Mouse (Mus musculus): ENCODE measurements at regions not wholly inside any gene's neighbourhood (a gene's known extent, or its start where the extent isn't known, plus 50 kb on each side); places are given as distances from the start of the nearest gene placed in this dataset.
A peak's percentile ranks its signal among the peaks of the same experiment; 100 is the strongest.

- H3K4me1 ChIP-seq (ENCODE audit: insufficient read depth) = no peaks in the 10 kb centered on the region
- no peak overlapping the region for H3K27ac ChIP-seq (ENCODE audit: low read depth)
- H3K36me3 ChIP-seq (ENCODE audit: insufficient read depth) = no peaks in the 10 kb centered on the region
- no peak overlapping the region for H3K9ac ChIP-seq
- 70% methylated on average over 3 of the region's 3 CpGs for WGBS
- no peaks in the 10 kb centered on the region for H3K27me3 ChIP-seq (ENCODE audit: insufficient read depth, low read length)
- H3K4me2 ChIP-seq = no peak overlapping the region
- no peak overlapping the region for H3K4me3 ChIP-seq (ENCODE audit: low read depth, low read length)
- ATAC-seq (ENCODE audit: insufficient read depth) = no peak
- TF ChIP-seq CTCF (IDR thresholded peaks at IDR 0.05; ENCODE audit: low read depth) = no peak
- H3K9me3 ChIP-seq (ENCODE audit: low read depth, low read length) = no peaks in the 10 kb centered on the region
- DNase-seq = no peak
These were observed 235.3 kb downstream of the 1190002N15Rik start for GRCm38 (mm10) chr9:94302575-94302974.

DNA sequence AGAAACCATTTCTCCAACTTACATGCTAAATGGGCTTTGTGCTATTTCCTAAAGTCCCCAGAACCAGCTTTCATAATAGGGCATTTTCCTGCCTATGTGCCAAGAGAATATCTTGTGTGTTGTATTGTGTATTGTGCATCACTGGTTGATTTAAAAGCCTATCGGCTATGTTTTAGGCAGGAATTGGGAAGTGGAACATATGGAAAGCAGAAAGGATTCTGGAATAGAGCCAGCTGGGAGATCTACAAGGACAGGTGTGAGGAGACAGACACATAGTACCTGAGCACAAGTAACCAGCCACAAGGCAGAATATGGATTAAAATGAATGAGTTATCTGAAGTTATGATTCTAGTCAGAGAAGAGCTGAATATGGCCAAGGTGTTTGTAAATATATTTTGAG is 236.0 kb downstream of the 1190002N15Rik start:
- WGBS = 92% methylated on average over 1 of the region's 1 CpGs
- ATAC-seq (ENCODE audit: insufficient read depth) = no peak

DNA sequence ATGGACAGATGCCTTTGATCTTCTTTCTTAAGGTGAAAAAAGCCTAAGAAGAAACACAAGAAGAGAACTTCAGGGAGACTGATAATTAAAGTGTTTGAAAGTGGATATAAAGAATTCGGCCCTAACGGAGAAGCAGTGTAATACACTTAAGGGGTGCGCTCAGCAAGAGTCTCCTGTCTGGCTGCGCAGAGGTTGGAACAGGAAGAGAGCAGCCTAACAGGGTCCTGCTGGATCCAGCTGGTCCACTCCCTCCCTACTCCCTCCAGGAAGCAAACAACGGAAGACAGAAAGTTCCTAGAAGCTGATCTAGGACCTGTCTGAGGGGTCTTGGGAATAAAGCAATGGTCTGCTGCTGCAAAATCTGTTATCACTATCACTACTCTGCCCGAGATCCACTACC is 242.4 kb downstream of the 1190002N15Rik start:
- H3K4me3 ChIP-seq (ENCODE audit: low read depth, low read length) = no peak overlapping the region
- no peak for ATAC-seq (ENCODE audit: insufficient read depth)
- no peaks in the 10 kb centered on the region for H3K9me3 ChIP-seq (ENCODE audit: low read depth, low read length)

More for the DNA sequence above, 236.0 kb downstream of the 1190002N15Rik start:
- H3K9me3 ChIP-seq (ENCODE audit: low read depth, low read length) = no peaks in the 10 kb centered on the region
- no peak for DNase-seq
- H3K4me2 ChIP-seq = no peak overlapping the region
- H3K9ac ChIP-seq = no peak overlapping the region
- no peaks in the 10 kb centered on the region for H3K4me1 ChIP-seq (ENCODE audit: insufficient read depth)
- H3K4me3 ChIP-seq (ENCODE audit: low read depth, low read length) = no peak overlapping the region
- no peak overlapping the region for H3K27ac ChIP-seq (ENCODE audit: low read depth)
- no peaks in the 10 kb centered on the region for H3K36me3 ChIP-seq (ENCODE audit: insufficient read depth)
- H3K27me3 ChIP-seq (ENCODE audit: insufficient read depth, low read length) = no peaks in the 10 kb centered on the region
- TF ChIP-seq CTCF (IDR thresholded peaks at IDR 0.05; ENCODE audit: low read depth) = no peak

DNA sequence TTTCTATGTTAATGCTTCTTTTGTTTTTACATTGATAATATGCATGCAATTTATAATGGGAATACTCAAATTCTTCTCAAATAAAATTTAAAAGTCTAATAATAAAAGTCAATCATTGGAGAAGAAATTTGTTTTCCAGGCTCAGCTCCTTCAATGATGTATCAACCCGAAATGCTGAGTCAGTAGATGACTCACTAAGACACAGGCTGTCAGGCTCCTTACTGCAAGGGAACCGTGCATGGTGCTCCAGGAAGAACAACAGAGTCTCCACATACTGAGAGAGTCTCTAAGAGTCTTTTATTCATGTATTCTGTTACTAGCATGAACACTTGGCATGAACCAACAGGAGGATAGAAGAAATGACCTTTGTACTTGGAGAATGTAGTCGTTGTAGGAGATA is 245.7 kb downstream of the 1190002N15Rik start:
- Histone ChIP-seq H3K9me3 (ENCODE audit: low read depth, low read length) (no peaks in the 10 kb centered on the region), H3K4me2 (no peak overlapping the region), H3K4me3 (ENCODE audit: low read depth, low read length) (no peak overlapping the region), H3K4me1 (ENCODE audit: insufficient read depth) (no peaks in the 10 kb centered on the region), H3K27ac (ENCODE audit: low read depth) (no peak overlapping the region), H3K27me3 (ENCODE audit: insufficient read depth, low read length) (no peaks in the 10 kb centered on the region), H3K9ac (no peak overlapping the region), H3K36me3 (ENCODE audit: insufficient read depth) (no peaks in the 10 kb centered on the region)
- TF ChIP-seq CTCF (IDR thresholded peaks at IDR 0.05; ENCODE audit: low read depth) = no peak
- ATAC-seq (ENCODE audit: insufficient read depth) (no peak), DNase-seq (no peak)
- 63% methylated on average over 3 of the region's 3 CpGs for WGBS

More for the DNA sequence above, 242.4 kb downstream of the 1190002N15Rik start:
- TF ChIP-seq CTCF (IDR thresholded peaks at IDR 0.05; ENCODE audit: low read depth) = no peak
- 19% methylated on average over 6 of the region's 6 CpGs for WGBS
- no peaks in the 10 kb centered on the region for H3K36me3 ChIP-seq (ENCODE audit: insufficient read depth)
- H3K4me1 ChIP-seq (ENCODE audit: insufficient read depth) = no peaks in the 10 kb centered on the region
- no peak overlapping the region for H3K27ac ChIP-seq (ENCODE audit: low read depth)
- DNase-seq = peak; percentile 23
- H3K9ac ChIP-seq = no peak overlapping the region
- no peaks in the 10 kb centered on the region for H3K27me3 ChIP-seq (ENCODE audit: insufficient read depth, low read length)
- H3K4me2 ChIP-seq = no peak overlapping the region

GRCm38 (mm10) chr9:94289546-94289945 is 248.3 kb downstream of the 1190002N15Rik start:
- H3K4me3 ChIP-seq (ENCODE audit: low read depth, low read length) = no peak overlapping the region
- TF ChIP-seq CTCF (IDR thresholded peaks at IDR 0.05; ENCODE audit: low read depth) = no peak
- no peak overlapping the region for H3K4me2 ChIP-seq
- ATAC-seq (ENCODE audit: insufficient read depth) (no peak), DNase-seq (no peak)
- no peaks in the 10 kb centered on the region for H3K36me3 ChIP-seq (ENCODE audit: insufficient read depth)
- no peak overlapping the region for H3K27ac ChIP-seq (ENCODE audit: low read depth)
- H3K27me3 ChIP-seq (ENCODE audit: insufficient read depth, low read length) = no peaks in the 10 kb centered on the region
- H3K4me1 ChIP-seq (ENCODE audit: insufficient read depth) = no peaks in the 10 kb centered on the region
- no peaks in the 10 kb centered on the region for H3K9me3 ChIP-seq (ENCODE audit: low read depth, low read length)
- no peak overlapping the region for H3K9ac ChIP-seq

DNA sequence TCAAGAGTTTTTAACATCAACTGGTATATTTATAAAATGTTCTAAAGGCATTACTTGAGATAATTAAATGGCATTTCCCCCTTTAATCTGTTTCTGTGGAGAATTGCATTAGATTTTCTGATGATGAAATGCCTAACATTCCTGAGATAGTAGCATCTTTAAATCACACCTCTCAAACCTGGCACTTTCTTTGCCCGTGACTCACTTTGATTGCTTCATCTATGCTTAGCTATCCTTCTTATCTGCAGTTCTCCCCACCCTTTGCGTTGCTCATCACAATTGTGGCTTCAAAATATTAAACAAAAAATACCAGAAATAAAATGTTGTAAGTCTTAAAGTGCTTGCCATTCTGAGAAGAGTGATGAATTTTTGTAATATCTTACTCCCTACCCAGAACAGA is 250.3 kb downstream of the 1190002N15Rik start:
- Histone ChIP-seq H3K9ac (no peak overlapping the region), H3K4me3 (ENCODE audit: low read depth, low read length) (no peak overlapping the region), H3K27me3 (ENCODE audit: insufficient read depth, low read length) (no peaks in the 10 kb centered on the region), H3K27ac (ENCODE audit: low read depth) (no peak overlapping the region), H3K36me3 (ENCODE audit: insufficient read depth) (no peaks in the 10 kb centered on the region), H3K9me3 (ENCODE audit: low read depth, low read length) (no peaks in the 10 kb centered on the region), H3K4me2 (no peak overlapping the region), H3K4me1 (ENCODE audit: insufficient read depth) (no peaks in the 10 kb centered on the region)
- ATAC-seq (ENCODE audit: insufficient read depth) (no peak; the same call in 1 of the 2 replicates), DNase-seq (no peak)
- WGBS = 30% methylated on average over 2 of the region's 2 CpGs
- TF ChIP-seq CTCF (IDR thresholded peaks at IDR 0.05; ENCODE audit: low read depth) = no peak

DNA sequence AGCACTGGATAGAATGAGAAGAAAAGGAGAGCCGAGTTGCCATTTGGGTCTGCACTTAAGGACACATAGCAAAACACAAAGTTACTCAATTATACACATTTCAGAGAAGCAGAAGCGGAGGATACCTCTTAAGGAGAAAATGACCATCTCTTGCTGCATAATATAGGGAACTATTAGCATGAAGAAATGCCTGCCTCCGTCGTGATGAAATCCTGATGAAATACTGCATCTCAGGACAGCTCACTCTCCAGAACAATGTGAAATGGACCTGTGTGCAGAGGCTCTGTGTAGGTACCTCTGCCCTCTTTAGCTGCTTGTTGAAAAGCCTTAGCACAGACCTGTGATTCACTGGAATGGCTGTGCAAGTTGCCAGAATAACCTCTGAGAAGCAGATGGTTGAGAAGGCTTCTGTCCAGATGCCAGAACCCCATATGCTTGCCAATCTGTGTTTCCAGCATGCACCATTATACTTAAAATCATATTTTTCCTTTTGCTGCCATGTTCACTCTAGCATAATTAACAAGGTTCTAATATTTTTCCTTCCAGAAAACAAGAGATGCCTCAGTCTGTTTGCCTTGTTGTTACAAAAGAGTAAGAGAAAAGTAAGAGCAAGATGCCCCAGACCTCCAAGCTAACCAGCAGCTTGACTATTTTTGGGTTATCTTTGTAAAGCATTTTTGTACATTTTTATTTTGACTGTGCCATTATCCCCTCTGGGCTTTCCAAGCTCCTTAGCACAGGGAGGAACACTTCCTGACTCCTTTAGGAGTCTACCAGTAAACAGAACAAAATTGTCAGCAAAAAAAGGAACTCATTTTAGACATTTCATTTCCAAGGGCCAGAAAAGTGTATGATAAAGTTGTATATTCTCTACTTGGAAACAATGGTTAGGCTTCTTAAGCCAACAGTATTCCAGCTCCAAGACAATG is 259.0 kb downstream of the 1190002N15Rik start:
- 83% methylated on average over 4 of the region's 4 CpGs for WGBS
- H3K27me3 ChIP-seq (ENCODE audit: insufficient read depth, low read length) = no peaks in the 10 kb centered on the region

More for the DNA sequence above, 259.0 kb downstream of the 1190002N15Rik start:
- no peaks in the 10 kb centered on the region for H3K9me3 ChIP-seq (ENCODE audit: low read depth, low read length)
- no peak overlapping the region for H3K9ac ChIP-seq
- TF ChIP-seq CTCF (IDR thresholded peaks at IDR 0.05; ENCODE audit: low read depth) = no peak
- no peak overlapping the region for H3K4me2 ChIP-seq
- H3K36me3 ChIP-seq (ENCODE audit: insufficient read depth) = no peaks in the 10 kb centered on the region
- ATAC-seq (ENCODE audit: insufficient read depth) = no peak
- no peak overlapping the region for H3K4me3 ChIP-seq (ENCODE audit: low read depth, low read length)
- no peak overlapping the region for H3K27ac ChIP-seq (ENCODE audit: low read depth)
- no peak for DNase-seq
- no peaks in the 10 kb centered on the region for H3K4me1 ChIP-seq (ENCODE audit: insufficient read depth)
